Mouse (Mus musculus) liver, postnatal 0 days (tissue): ENCODE results near the gene Nyap1.

Experiments used
- CTCF ChIP-seq: sonication (generic); IDR thresholded peaks from 2 replicates; pipeline ENCODE4 v1.5.1; 2016; ENCODE audit warnings: antibody characterized with exemption, low read depth
- EP300 ChIP-seq: IDR thresholded peaks from 2 replicates; pipeline ENCODE4 v1.6.1; 2016; ENCODE audit warnings: antibody characterized with exemption, low read depth, mild to moderate bottlenecking

DNA sequence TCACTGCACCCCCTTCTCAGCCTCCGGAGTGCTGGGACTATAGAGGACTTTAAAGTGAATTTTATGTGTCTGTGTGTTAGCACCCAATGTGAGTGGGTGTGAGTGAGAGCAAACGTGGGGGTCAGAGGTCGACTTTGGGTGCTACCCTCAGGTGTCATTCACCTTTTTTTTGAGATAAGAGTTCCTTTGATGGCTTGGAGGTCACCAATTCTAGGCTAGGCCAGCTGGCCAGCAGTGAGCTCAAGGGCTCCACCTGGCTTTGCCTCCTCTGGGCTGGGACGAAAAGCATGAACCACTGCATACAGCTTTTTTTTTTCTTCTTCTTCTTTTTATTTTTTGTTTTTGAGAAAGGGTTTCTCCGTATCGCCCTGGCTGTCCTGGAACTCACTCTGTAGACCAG is 14.6 kb downstream of the Nyap1 start:
- TF ChIP-seq CTCF (peak; percentile 54), EP300 (peak; percentile 28; the same call in 1 of the 2 replicates)
